Comparison of ENCODE assay signal across 29 mouse cellular contexts in genomic region chr4:100150797-100151196, GRCm38 (mm10). TPM values are rescaled to one million over a fixed set of nuclear protein-coding genes. Genes with fewer than 3 reads are reported as not detected.
DNase-seq lines count a peak whose midpoint lies in the region; ATAC-seq and TF ChIP-seq lines count a peak whose summit lies in the region.
"Had no signal": no experiment of that assay in that cellular context is flagged by ENCODE, and none has a peak within 500 bp of the region (broad histone marks: within the 10 kb centered on the region; RNA-seq: fewer than 3 reads in every experiment).

No protein-coding gene starts in this region.

- H3K27me3 ChIP-seq in lung, postnatal 0 days (replicated peaks; ENCODE audit: insufficient read depth, low read length), result no peaks in the 10 kb centered on the region
- H3K27me3 ChIP-seq in myocyte (ENCODE audit: control insufficient read depth, insufficient read depth, insufficient read length), result no peaks in the 10 kb centered on the region
- H3K27me3 ChIP-seq in hindbrain, embryonic 10.5 days (ENCODE audit: insufficient read depth, poor library complexity, severe bottlenecking), result no peaks in the 10 kb centered on the region
- H3K27me3 ChIP-seq: embryonic facial prominence, embryonic 13.5 days; forebrain, embryonic 13.5 days; heart, embryonic 12.5 days; heart, embryonic 15.5 days had no signal

- H3K79me2 ChIP-seq in myocyte (ENCODE audit: control insufficient read depth, insufficient read depth), result no peaks in the 10 kb centered on the region

- no peaks in the 10 kb centered on the region for H3K9me3 ChIP-seq in lung, postnatal 0 days (ENCODE audit: low read length)
- no peaks in the 10 kb centered on the region for H3K9me3 ChIP-seq in hindbrain, embryonic 10.5 days
- H3K9me3 ChIP-seq: embryonic facial prominence, embryonic 10.5 days; embryonic facial prominence, embryonic 13.5 days; forebrain, embryonic 10.5 days; forebrain, embryonic 13.5 days; heart, embryonic 12.5 days; heart, embryonic 15.5 days had no signal

- no peak overlapping the region for H3K4me3 ChIP-seq in lung, postnatal 0 days (ENCODE audit: low read depth, low read length)
- H3K4me3 ChIP-seq in myocyte, result no peak overlapping the region
- no peak overlapping the region for H3K4me3 ChIP-seq in hindbrain, embryonic 10.5 days
- H3K4me3 ChIP-seq: embryonic facial prominence, embryonic 10.5 days; embryonic facial prominence, embryonic 13.5 days; erythroblast, embryonic 14.5 days; forebrain, embryonic 10.5 days; forebrain, embryonic 13.5 days; heart, embryonic 12.5 days; heart, embryonic 15.5 days had no signal

- H3K9ac ChIP-seq in lung, postnatal 0 days (replicated peaks; ENCODE audit: low read depth), result no peak overlapping the region
- H3K9ac ChIP-seq: embryonic facial prominence, embryonic 13.5 days; forebrain, embryonic 13.5 days; heart, embryonic 12.5 days; heart, embryonic 15.5 days; hindbrain, embryonic 14.5 days had no signal

- H3K4me2 ChIP-seq in lung, postnatal 0 days (replicated peaks; ENCODE audit: low read depth, low read length), result no peak overlapping the region
- no peak overlapping the region for H3K4me2 ChIP-seq in myocyte (ENCODE audit: low read depth)
- H3K4me2 ChIP-seq: embryonic facial prominence, embryonic 13.5 days; forebrain, embryonic 13.5 days; heart, embryonic 12.5 days; heart, embryonic 15.5 days; hindbrain, embryonic 14.5 days had no signal

- WGBS in lung, postnatal 0 days, result 87% methylated on average over 1 of the region's 1 CpGs
- WGBS in hindbrain, embryonic 10.5 days, result 91% methylated on average over 1 of the region's 1 CpGs

- TF ChIP-seq CTCF in lung, postnatal 0 days (IDR thresholded peaks at IDR 0.05), result no peak

- H3ac ChIP-seq in myocyte (ENCODE audit: control insufficient read depth, insufficient read length), result no peak overlapping the region

- TF ChIP-seq POLR2A in myocyte (IDR thresholded peaks at IDR 0.05; ENCODE audit: insufficient read length, low read depth), result no peak

- ATAC-seq in lung, postnatal 0 days, result no peak
- ATAC-seq: forebrain, embryonic 13.5 days; forebrain, embryonic 16.5 days; hindbrain, postnatal 0 days; inflammation-experienced regulatory T-cells, adult 6 months; intestine, embryonic 16.5 days had no signal

- H3K4me1 ChIP-seq in lung, postnatal 0 days (ENCODE audit: insufficient read depth, low read depth, low read length), result no peaks in the 10 kb centered on the region
- peaks cover 23% of the 10 kb centered on the region for H3K4me1 ChIP-seq in hindbrain, embryonic 10.5 days (replicated peaks)

- TF ChIP-seq EP300 in lung, postnatal 0 days (IDR thresholded peaks at IDR 0.05), result no peak

- peak; percentile 20 for DNase-seq in lung, postnatal 0 days (ENCODE audit: low spot score)
- no peak for DNase-seq in lung, postnatal 10 days
- DNase-seq in NIH3T3 (ENCODE audit: low read depth), result peak; percentile 80
- no peak for DNase-seq in layer of hippocampus, adult 11-12 months (ENCODE audit: low spot score)
- no peak for DNase-seq in hindbrain, embryonic 10.5 days (ENCODE audit: low spot score)
- DNase-seq: adrenal gland, adult 8-10 months; adrenal gland, postnatal 25 days; cerebellum, adult 11-12 months; cerebellum, adult 8-10 months; cerebellum, postnatal 10 days; cerebellum, postnatal 36 days; embryo, embryonic 11 days; gastrocnemius, postnatal 10 days; gastrocnemius, postnatal 36 days; heart, postnatal 10 days; heart, postnatal 36 days had no signal

- no peaks in the 10 kb centered on the region for H3K36me3 ChIP-seq in lung, postnatal 0 days (ENCODE audit: insufficient read depth, low read length)
- no peaks in the 10 kb centered on the region for H3K36me3 ChIP-seq in myocyte (ENCODE audit: control insufficient read depth, insufficient read depth)
- no peaks in the 10 kb centered on the region for H3K36me3 ChIP-seq in hindbrain, embryonic 10.5 days
- H3K36me3 ChIP-seq: embryonic facial prominence, embryonic 10.5 days; embryonic facial prominence, embryonic 13.5 days; forebrain, embryonic 10.5 days; heart, embryonic 12.5 days; heart, embryonic 15.5 days had no signal

- H3K27ac ChIP-seq in lung, postnatal 0 days (ENCODE audit: low read length), result no peak overlapping the region
- H3K27ac ChIP-seq in hindbrain, embryonic 10.5 days, result no peak overlapping the region
- H3K27ac ChIP-seq: embryonic facial prominence, embryonic 10.5 days; embryonic facial prominence, embryonic 13.5 days; forebrain, embryonic 10.5 days; forebrain, embryonic 13.5 days; heart, embryonic 15.5 days; hindbrain, embryonic 14.5 days; hindbrain, postnatal 0 days had no signal

TF ChIP-seq in myocyte, 11 proteins besides CTCF, POLR2A, EP300 and RAD21:
- TF ChIP-seq MYOD1 (IDR thresholded peaks at IDR 0.05; ENCODE audit: control insufficient read depth in 1 of 3, insufficient read length in 2 of 3, low read depth in 2 of 3) (no peak), MYOG (IDR thresholded peaks at IDR 0.05; ENCODE audit: control insufficient read depth in 1 of 3, insufficient read depth in 1 of 3, insufficient read length in 2 of 3, low read depth in 2 of 3) (no peak), CEBPB (IDR thresholded peaks at IDR 0.05; ENCODE audit: insufficient read depth, poor library complexity, severe bottlenecking) (0 out of 2 replicates have a peak, but pooled peaks have one; percentile 35)

RNA-seq across cellular contexts. Expression of gene Ror1, which starts 55.2 kb away (rescaled TPM):
- 5.5 and 6.2 TPM in 2 replicates for polyA plus RNA-seq in lung, postnatal 0 days (2015; fragmentation: Nextera tagmentation; extraction: Ambion mirVana)
- 0.06 TPM for polyA plus RNA-seq in myocyte (2012; fragmentation: generic; extraction: Trizol)
- polyA plus RNA-seq in hindbrain, embryonic 10.5 days (2016; fragmentation: Nextera tagmentation; extraction: Ambion mirVana), result 7.1 and 11.1 TPM in 2 replicates
- polyA plus RNA-seq: erythroblast, embryonic 14.5 days; inflammation-experienced regulatory T-cells, adult 6 months had no signal

Comparison
In these comparisons a context has a peak if more than half of its experiments do, and no peak if none do; other contexts are left out.
1. DNase-seq: peak in lung, postnatal 0 days (single experiment) and NIH3T3 (single experiment); none in lung, postnatal 10 days (single experiment), layer of hippocampus, adult 11-12 months (single experiment) and hindbrain, embryonic 10.5 days (single experiment).